Mouse (Mus musculus) lung, postnatal 0 days (tissue): ENCODE results near the gene Cacng8.

ENCODE experiments used
- CTCF ChIP-seq: IDR thresholded peaks from 2 replicates; pipeline ENCODE4 v1.5.1; 2016; ENCODE audit warnings: antibody characterized with exemption, mild to moderate bottlenecking
- EP300 ChIP-seq: IDR thresholded peaks from 2 replicates; pipeline ENCODE4 v1.6.1; 2016; ENCODE audit warnings: antibody characterized with exemption, mild to moderate bottlenecking, control low read depth

DNA sequence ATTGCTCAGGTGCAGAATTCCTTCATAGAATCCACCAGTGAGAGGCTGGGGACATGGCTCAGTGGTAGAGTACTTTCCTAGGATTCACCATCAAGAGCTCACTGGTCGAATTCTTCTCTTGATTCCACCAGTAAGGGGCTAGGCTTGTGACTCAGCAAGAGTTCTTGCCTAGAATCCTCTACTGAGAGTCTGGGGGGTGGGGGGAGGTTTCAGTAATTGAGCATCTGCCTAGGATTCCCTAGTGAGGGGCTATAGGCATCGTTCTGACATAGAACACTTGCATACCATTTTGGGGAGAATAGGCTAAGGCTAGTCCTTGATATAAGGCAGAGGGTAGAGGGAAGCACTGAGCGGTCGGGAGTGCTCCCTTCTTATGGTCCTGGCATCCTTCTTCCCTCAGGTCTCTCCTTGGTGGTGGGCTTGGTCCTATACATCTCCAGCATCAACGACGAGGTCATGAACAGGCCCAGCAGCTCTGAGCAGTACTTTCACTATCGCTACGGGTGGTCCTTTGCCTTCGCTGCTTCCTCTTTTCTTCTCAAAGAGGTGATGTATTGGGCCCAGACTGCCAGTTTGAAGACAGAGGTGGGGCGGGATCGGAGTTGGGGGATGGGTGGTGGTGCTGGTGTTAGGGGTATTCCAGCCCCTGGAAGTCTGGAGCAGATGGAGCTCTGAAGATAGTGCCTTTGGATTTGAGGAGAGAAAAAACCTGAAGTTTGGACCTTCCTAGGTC lies 24.8 kb upstream of the Cacng8 start:
- TF ChIP-seq CTCF (no peak), EP300 (no peak)
